Mouse (Mus musculus): ENCODE results near the gene Maz. TPM values are rescaled to one million over a fixed set of nuclear protein-coding genes. Genes with fewer than 3 reads are reported as not detected.
A peak's percentile ranks its signal among the peaks of the same experiment; 100 is the strongest.

The Maz gene
- polyA plus RNA-seq, 1 experiment from 2014 or later = 66.9 TPM

DNA sequence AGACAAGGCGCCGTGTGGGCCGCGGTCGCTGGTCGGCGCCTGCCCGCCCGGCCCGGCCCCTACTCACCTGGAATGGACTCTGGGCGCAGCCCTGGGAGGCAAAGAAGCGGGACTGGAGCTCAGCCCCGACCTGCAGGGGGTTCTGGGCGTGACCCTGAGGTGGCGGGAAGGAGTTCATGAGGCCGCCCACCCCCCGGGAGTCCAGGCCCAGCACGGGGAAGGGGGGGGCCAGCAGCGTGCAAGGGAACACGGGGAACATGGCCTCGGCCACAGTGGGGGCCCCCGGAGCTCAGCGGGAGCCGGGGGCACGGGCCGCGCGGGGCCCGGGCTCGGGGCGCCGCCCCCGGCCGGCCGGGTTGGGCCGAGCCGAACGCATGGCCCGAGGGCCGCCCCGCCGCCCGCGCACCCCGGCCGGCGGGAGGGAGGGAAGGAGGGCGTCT lies 656 bp downstream of the Maz start:
- Histone ChIP-seq H3K4me1 (peaks cover 54% of the 10 kb centered on the region), H3K4me3 (peak overlapping the region; percentile 82), H3K9me3 (no peaks in the 10 kb centered on the region), H3K27ac (peak overlapping the region; percentile 100), H3K36me3 (peaks cover 62% of the 10 kb centered on the region), H3K27me3 (ENCODE audit: insufficient read depth, poor library complexity, severe bottlenecking) (no peaks in the 10 kb centered on the region)
- peak; percentile 92 for DNase-seq (ENCODE audit: low spot score)
- 0% methylated on average over 28 of the region's 48 CpGs for WGBS

DNA sequence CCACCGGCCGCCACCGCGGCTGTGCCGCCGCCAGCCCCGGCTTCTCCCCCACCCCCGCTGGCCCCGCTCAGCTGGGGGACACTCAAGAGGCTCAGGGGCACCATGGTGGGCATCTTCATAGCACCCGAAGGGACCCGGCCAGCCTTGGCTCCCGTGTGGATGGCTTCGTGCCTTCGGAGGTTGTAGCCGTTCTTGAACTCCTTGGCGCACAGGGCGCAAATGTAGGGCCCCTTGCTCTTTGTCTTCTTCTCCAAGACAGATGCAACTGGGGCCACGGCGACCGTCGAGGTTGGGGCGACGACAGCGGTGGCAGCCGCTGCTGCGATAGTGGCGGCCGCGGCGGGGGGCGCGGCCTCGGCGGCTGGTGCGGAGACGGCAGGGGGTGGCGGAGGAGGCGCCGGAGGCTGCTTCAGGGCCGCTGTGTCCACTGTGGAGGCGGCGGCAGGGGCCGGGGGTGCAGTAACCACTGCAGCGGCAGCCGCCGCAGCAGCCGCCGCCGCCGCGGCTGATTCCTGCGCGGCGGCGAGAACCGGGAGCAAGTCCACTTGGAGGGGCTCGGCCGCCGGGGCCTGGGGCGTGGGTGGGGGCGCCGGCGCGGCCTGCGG lies 1.2 kb downstream of the Maz start:
- peak; percentile 83 for DNase-seq (ENCODE audit: low spot score)
- Histone ChIP-seq H3K36me3 (peaks cover 57% of the 10 kb centered on the region), H3K4me1 (peaks cover 59% of the 10 kb centered on the region), H3K27ac (peak overlapping the region; percentile 100), H3K4me3 (peak overlapping the region; percentile 82), H3K9me3 (no peaks in the 10 kb centered on the region), H3K27me3 (ENCODE audit: insufficient read depth, poor library complexity, severe bottlenecking) (no peaks in the 10 kb centered on the region)
- 1% methylated on average over 65 of the region's 65 CpGs for WGBS

GRCm38 (mm10) chr7:127024755-127025555 lies 1.9 kb downstream of the Maz start:
- Histone ChIP-seq H3K27ac (peak overlapping the region; percentile 100), H3K4me3 (peak overlapping the region; percentile 82), H3K27me3 (ENCODE audit: insufficient read depth, poor library complexity, severe bottlenecking) (no peaks in the 10 kb centered on the region), H3K9me3 (no peaks in the 10 kb centered on the region), H3K36me3 (peaks cover 50% of the 10 kb centered on the region), H3K4me1 (peaks cover 66% of the 10 kb centered on the region)
- WGBS = under 1% methylated on average over 30 of the region's 30 CpGs
- DNase-seq (ENCODE audit: low spot score) = peak; percentile 94

- WGBS = 30% methylated on average over 19 of the region's 19 CpGs
- Histone ChIP-seq H3K4me1 (peaks cover 75% of the 10 kb centered on the region), H3K36me3 (peaks cover 42% of the 10 kb centered on the region), H3K27me3 (ENCODE audit: insufficient read depth, poor library complexity, severe bottlenecking) (no peaks in the 10 kb centered on the region), H3K27ac (peak overlapping the region; percentile 100), H3K4me3 (peak overlapping the region; percentile 82), H3K9me3 (no peaks in the 10 kb centered on the region)
- DNase-seq (ENCODE audit: low spot score) = no peak
Observed at GRCm38 (mm10) chr7:127023896-127024690, 2.7 kb downstream of the Maz start.

GRCm38 (mm10) chr7:127023272-127023691 lies 3.6 kb downstream of the Maz start:
- Histone ChIP-seq H3K27me3 (ENCODE audit: insufficient read depth, poor library complexity, severe bottlenecking) (no peaks in the 10 kb centered on the region), H3K4me1 (peaks cover 81% of the 10 kb centered on the region), H3K4me3 (peak overlapping the region; percentile 82), H3K27ac (peak overlapping the region; percentile 60), H3K9me3 (no peaks in the 10 kb centered on the region), H3K36me3 (peaks cover 35% of the 10 kb centered on the region)
- WGBS = 85% methylated on average over 13 of the region's 13 CpGs
- DNase-seq (ENCODE audit: low spot score) = no peak

DNA sequence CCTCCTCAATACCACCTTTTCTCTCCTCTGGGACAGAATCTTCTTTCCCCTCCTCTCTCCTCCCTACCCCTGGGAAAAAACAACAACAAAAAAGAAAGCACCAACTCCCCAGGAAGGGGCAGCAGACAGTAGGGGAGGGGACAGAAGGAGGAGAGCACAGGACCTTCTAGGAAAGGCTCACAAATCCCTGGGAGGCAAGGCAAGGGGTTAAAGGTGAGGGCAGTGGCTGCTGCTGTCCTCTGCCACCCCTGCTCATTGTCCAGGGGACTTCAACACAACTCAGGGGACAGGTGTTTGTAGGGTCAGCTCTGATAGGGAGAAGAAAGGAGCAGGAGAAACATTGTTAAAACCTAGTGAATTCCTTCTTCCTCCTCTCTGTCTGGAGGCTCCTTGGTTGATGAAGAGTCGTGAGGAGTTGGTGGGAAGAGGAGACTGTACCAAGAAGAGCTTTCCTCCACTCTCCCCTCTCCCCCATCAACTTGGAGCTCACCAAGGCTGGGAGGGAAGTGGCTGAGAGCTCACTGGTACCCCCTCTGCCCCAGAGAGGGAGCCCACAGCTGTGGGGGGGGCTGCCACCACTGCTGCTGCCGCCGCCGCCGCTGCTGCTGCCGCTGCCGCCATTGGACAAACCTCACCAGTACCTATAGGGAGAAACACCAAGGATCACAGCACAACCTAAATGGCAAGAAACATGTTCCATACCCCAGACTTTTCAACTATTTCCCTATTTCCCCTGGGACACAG lies 4.1 kb downstream of the Maz start:
- H3K36me3 ChIP-seq = peaks cover 29% of the 10 kb centered on the region
- DNase-seq (ENCODE audit: low spot score) = no peak
- H3K4me3 ChIP-seq = peak overlapping the region; percentile 82
- H3K9me3 ChIP-seq = no peaks in the 10 kb centered on the region
- no peaks in the 10 kb centered on the region for H3K27me3 ChIP-seq (ENCODE audit: insufficient read depth, poor library complexity, severe bottlenecking)
- peak overlapping the region; percentile 60; the same call in 1 of the 2 replicates for H3K27ac ChIP-seq
- 80% methylated on average over 7 of the region's 7 CpGs for WGBS
- H3K4me1 ChIP-seq = peaks cover 81% of the 10 kb centered on the region

DNA sequence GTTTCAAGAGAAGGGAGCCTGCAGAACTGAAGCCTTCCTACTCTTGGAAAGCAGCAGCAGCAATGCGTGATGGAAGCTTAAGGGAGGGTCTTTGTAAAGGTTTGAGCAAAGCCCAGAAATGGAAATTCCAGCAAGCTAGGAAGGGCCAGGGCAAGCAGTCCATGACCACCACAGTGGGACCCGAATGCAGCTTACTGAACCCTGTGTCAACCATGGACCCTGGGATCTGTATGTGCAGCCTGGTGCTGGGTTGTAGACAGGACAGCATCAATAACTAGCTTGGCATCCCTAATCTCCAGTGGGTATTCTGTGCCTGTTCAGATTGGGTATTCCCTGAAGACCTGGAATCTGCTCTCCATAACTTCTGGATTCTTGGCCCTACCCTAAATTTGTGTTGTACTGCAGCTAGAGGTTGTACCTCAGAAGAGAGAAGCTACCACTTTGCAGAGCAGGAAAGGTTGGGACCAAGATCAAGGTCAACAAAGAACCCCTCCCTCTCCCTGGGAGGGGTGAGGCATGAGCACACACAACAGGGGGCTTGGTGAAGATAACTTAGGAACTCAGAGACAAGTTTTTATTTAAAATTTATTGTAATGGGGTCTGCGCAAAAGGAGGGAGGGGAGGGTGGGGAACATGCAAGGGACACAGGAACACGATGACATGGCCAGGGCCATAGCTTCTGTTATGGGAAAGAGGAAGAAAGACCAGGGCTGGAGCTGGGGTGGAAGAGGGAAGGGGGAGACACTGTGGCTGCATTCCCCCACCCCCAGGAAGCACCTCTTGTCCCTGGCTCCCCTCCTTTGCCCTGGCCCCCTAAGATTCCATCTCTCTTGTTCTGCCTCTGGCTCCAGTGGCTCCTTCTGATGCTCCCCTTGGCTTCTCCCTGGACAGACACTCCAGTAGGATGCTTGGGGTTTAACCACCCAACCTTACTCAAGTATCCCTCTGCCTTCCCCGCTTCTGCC lies 5.0 kb downstream of the Maz start:
- peak overlapping the region; percentile 86 for H3K27ac ChIP-seq
- H3K27me3 ChIP-seq (ENCODE audit: insufficient read depth, poor library complexity, severe bottlenecking) = no peaks in the 10 kb centered on the region
- peak overlapping the region; percentile 65 for H3K4me3 ChIP-seq
- H3K4me1 ChIP-seq = peaks cover 81% of the 10 kb centered on the region
- H3K9me3 ChIP-seq = no peaks in the 10 kb centered on the region
- peaks cover 29% of the 10 kb centered on the region for H3K36me3 ChIP-seq
- DNase-seq (ENCODE audit: low spot score) = no peak
- WGBS = 38% methylated on average over 5 of the region's 5 CpGs

DNA sequence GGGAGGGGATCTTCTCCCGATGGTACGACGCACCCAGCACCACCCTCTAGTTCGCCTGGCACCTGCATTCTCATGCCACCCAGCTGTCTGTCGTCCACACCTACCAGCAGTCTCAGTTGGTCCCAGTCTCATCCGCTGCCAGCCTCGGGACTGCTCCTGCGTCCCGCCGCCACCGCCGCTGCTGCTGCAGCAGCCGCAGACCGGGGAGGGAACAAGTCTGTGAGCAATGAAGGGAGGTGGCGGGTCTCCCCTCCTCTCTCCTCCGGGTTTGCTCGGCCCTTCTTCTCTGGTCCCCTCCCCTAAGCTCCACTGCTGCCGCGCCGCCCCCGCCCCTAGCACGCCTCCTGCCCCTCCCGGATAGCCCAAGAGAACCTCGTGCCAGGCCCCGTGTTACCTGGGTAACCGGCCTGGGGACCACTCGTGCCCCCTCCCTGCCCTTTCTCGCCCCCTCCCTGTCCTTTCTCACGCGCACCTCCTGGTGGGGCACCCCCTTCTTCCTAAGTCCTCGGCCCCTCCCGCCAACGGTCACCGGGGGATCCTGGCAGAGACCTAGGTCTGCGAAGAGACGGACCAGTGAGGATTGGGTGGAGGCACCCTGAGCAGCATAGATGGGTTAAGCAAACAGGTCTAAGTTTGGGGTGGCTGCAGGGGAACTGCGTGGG lies 5.8 kb downstream of the Maz start, which contains the start of the genes Gm42742 and Prrt2:
TSS of gene Gm42742 (minus strand) at position 197 of the 662 bp plus-strand sequence.
TSS of gene Prrt2 (minus strand) at position 311 of the 662 bp plus-strand sequence.
- H3K4me1 ChIP-seq = peaks cover 83% of the 10 kb centered on the region
- peaks cover 29% of the 10 kb centered on the region for H3K36me3 ChIP-seq
- WGBS = 1% methylated on average over 37 of the region's 37 CpGs
- peak within 1 kb of the TSS; percentile 86 for H3K27ac ChIP-seq
- H3K9me3 ChIP-seq = no peaks in the 10 kb centered on the region
- no peaks in the 10 kb centered on the region for H3K27me3 ChIP-seq (ENCODE audit: insufficient read depth, poor library complexity, severe bottlenecking)
- peak within 1 kb of the TSS; percentile 65 for H3K4me3 ChIP-seq
- peak; percentile 83 for DNase-seq (ENCODE audit: low spot score)

GRCm38 (mm10) chr7:127020491-127020890 lies 6.3 kb downstream of the Maz start:
- Histone ChIP-seq H3K4me1 (peaks cover 88% of the 10 kb centered on the region), H3K4me3 (peak overlapping the region; percentile 65), H3K9me3 (no peaks in the 10 kb centered on the region), H3K27ac (peak overlapping the region; percentile 86), H3K36me3 (peaks cover 33% of the 10 kb centered on the region), H3K27me3 (ENCODE audit: insufficient read depth, poor library complexity, severe bottlenecking) (no peaks in the 10 kb centered on the region)
- no peak for DNase-seq (ENCODE audit: low spot score)
- WGBS = 54% methylated on average over 5 of the region's 5 CpGs

DNA sequence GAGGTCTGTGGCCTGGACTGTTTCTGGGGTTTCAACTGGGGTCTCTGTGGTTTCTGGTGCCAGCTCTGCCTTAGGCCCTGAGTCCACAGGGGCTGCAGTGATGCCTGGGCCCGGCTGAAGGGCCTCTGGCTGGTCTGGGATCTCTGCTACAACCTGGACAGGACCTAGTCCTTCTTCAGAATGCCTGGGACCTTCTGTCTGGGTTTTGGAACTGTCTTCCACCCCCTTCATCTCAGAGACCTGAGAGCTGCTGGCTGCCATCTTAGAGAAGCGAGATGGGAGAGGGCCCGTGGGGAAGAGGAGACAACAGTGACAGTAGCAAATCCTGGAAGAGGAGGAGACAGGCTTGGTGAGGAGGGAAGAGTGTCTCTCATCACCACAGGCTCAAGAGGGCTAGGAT lies 6.8 kb downstream of the Maz start:
- H3K9me3 ChIP-seq = no peaks in the 10 kb centered on the region

More for the DNA sequence above, 6.8 kb downstream of the Maz start:
- 66% methylated on average over 3 of the region's 3 CpGs for WGBS
- Histone ChIP-seq H3K36me3 (peaks cover 38% of the 10 kb centered on the region), H3K4me1 (peaks cover 91% of the 10 kb centered on the region), H3K27me3 (ENCODE audit: insufficient read depth, poor library complexity, severe bottlenecking) (no peaks in the 10 kb centered on the region), H3K4me3 (peak overlapping the region; percentile 65; the same call in 1 of the 2 replicates), H3K27ac (0 out of 2 replicates have a peak overlapping the region, but pooled peaks have one; percentile 62)
- DNase-seq (ENCODE audit: low spot score) = no peak
